Mouse (Mus musculus) limb, embryonic 13.5 days (tissue): ENCODE measurements at regions not wholly inside any gene's neighbourhood (a gene's known extent, or its start where the extent isn't known, plus 50 kb on each side); places are given as distances from the start of the nearest gene placed in this dataset.

Experiments
- ATAC-seq: fragments of 200-750 bp; cut with Nextera tagmentation; 2 replicates; pipeline ENCODE4 v1.8.0; 2017; ENCODE audit warnings: low read depth, moderate number of reproducible peaks, moderate TSS enrichment; ENCODE audit not compliant: low FRiP score
- H3K27ac ChIP-seq: fragments of 300-500 bp; sonication (generic); 2 replicates; pipeline ENCODE4 v1.5.1; 2015; ENCODE audit warnings: inconsistent platforms, mild to moderate bottlenecking, moderate library complexity
- H3K27me3 ChIP-seq: fragments of 300-500 bp; sonication (generic); 2 replicates; pipeline ENCODE4 v1.6.1; 2015; ENCODE audit warnings: mild to moderate bottlenecking, inconsistent platforms
- H3K36me3 ChIP-seq: fragments of 300-500 bp; sonication (generic); 2 replicates; pipeline ENCODE4 v1.6.1; 2015; ENCODE audit warnings: inconsistent platforms, mild to moderate bottlenecking, moderate library complexity
- H3K4me1 ChIP-seq: fragments of 300-500 bp; sonication (generic); 2 replicates; pipeline ENCODE4 v1.6.1; 2015; ENCODE audit warnings: inconsistent platforms
- H3K4me2 ChIP-seq: fragments of 300-500 bp; sonication (generic); replicated peaks from 2 replicates; pipeline ENCODE4 v1.6.1; 2015; ENCODE audit warnings: inconsistent platforms, mild to moderate bottlenecking, moderate library complexity
- H3K4me3 ChIP-seq: fragments of 300-500 bp; sonication (generic); 2 replicates; pipeline ENCODE4 v1.5.1; 2015; ENCODE audit warnings: moderate library complexity, mild to moderate bottlenecking, inconsistent platforms
- H3K9ac ChIP-seq: fragments of 300-500 bp; sonication (generic); 2 replicates; pipeline ENCODE4 v1.6.1; 2015; ENCODE audit warnings: mild to moderate bottlenecking, inconsistent platforms
- H3K9me3 ChIP-seq: fragments of 300-500 bp; sonication (generic); 2 replicates; pipeline ENCODE4 v1.6.1; 2016; ENCODE audit warnings: inconsistent platforms
- WGBS: fragments of 180-500 bp; shearing (Covaris S2); methylation state at CpG from one replicate; pipeline ENCODE4 v1.1.7; 2015; 5-methylcytosine and 5-hydroxymethylcytosine counted together

GRCm38 (mm10) chr3:66486184-66486583 is 189.5 kb upstream of the Veph1 start:
- Histone ChIP-seq H3K4me2 (no peak overlapping the region), H3K9me3 (no peaks in the 10 kb centered on the region), H3K27ac (no peak overlapping the region), H3K36me3 (no peaks in the 10 kb centered on the region), H3K9ac (no peak overlapping the region), H3K4me3 (no peak overlapping the region), H3K27me3 (no peaks in the 10 kb centered on the region), H3K4me1 (peaks cover 5% of the 10 kb centered on the region; the same call in 1 of the 2 replicates)
- 88% methylated on average over 1 of the region's 1 CpGs for WGBS
- ATAC-seq, result no peak

GRCm38 (mm10) chr3:66480718-66481117 is 184.1 kb upstream of the Veph1 start:
- 69% methylated on average over 6 of the region's 6 CpGs for WGBS
- Histone ChIP-seq H3K4me3 (no peak overlapping the region), H3K4me1 (peaks cover 11% of the 10 kb centered on the region), H3K9me3 (no peaks in the 10 kb centered on the region), H3K36me3 (no peaks in the 10 kb centered on the region), H3K9ac (no peak overlapping the region), H3K4me2 (no peak overlapping the region), H3K27ac (no peak overlapping the region), H3K27me3 (peaks cover 5% of the 10 kb centered on the region; the same call in 1 of the 2 replicates)
- peak; percentile 57; the same call in 1 of the 2 replicates for ATAC-seq

- ATAC-seq, result no peak
- Histone ChIP-seq H3K9ac (no peak overlapping the region), H3K27me3 (peaks cover 5% of the 10 kb centered on the region; the same call in 1 of the 2 replicates), H3K4me3 (no peak overlapping the region), H3K27ac (no peak overlapping the region), H3K36me3 (no peaks in the 10 kb centered on the region), H3K9me3 (no peaks in the 10 kb centered on the region), H3K4me2 (no peak overlapping the region), H3K4me1 (peaks cover 11% of the 10 kb centered on the region)
- 16% methylated on average over 4 of the region's 4 CpGs for WGBS
Observed at GRCm38 (mm10) chr3:66479266-66479665, 182.6 kb upstream of the Veph1 start.

GRCm38 (mm10) chr3:66466321-66466720 is 169.7 kb upstream of the Veph1 start:
- ATAC-seq, result no peak
- Histone ChIP-seq H3K9me3 (no peaks in the 10 kb centered on the region), H3K27me3 (no peaks in the 10 kb centered on the region), H3K4me1 (no peaks in the 10 kb centered on the region), H3K27ac (no peak overlapping the region), H3K9ac (no peak overlapping the region), H3K4me2 (no peak overlapping the region), H3K4me3 (no peak overlapping the region), H3K36me3 (no peaks in the 10 kb centered on the region)
- WGBS, result 79% methylated on average over 5 of the region's 5 CpGs

- 75% methylated on average over 1 of the region's 1 CpGs for WGBS
- Histone ChIP-seq H3K27me3 (no peaks in the 10 kb centered on the region), H3K4me3 (no peak overlapping the region), H3K4me1 (no peaks in the 10 kb centered on the region), H3K36me3 (no peaks in the 10 kb centered on the region), H3K9ac (no peak overlapping the region), H3K9me3 (no peaks in the 10 kb centered on the region), H3K27ac (no peak overlapping the region), H3K4me2 (no peak overlapping the region)
- no peak for ATAC-seq
Observed at GRCm38 (mm10) chr3:66465371-66465770, 168.7 kb upstream of the Veph1 start.

- WGBS, result 94% methylated on average over 1 of the region's 1 CpGs
- Histone ChIP-seq H3K9me3 (no peaks in the 10 kb centered on the region), H3K36me3 (no peaks in the 10 kb centered on the region), H3K4me2 (no peak overlapping the region), H3K27ac (no peak overlapping the region), H3K4me1 (no peaks in the 10 kb centered on the region), H3K9ac (no peak overlapping the region), H3K27me3 (no peaks in the 10 kb centered on the region), H3K4me3 (no peak overlapping the region)
- no peak for ATAC-seq
Observed at GRCm38 (mm10) chr3:66462341-66462740, 165.7 kb upstream of the Veph1 start.

- Histone ChIP-seq H3K4me2 (no peak overlapping the region), H3K4me3 (no peak overlapping the region), H3K4me1 (peaks cover 16% of the 10 kb centered on the region), H3K9ac (no peak overlapping the region), H3K36me3 (no peaks in the 10 kb centered on the region), H3K9me3 (no peaks in the 10 kb centered on the region), H3K27ac (no peak overlapping the region), H3K27me3 (0 out of 2 replicates have a peak, but pooled peaks cover 3% of the 10 kb centered on the region)
- no peak for ATAC-seq
- WGBS, result 45% methylated on average over 10 of the region's 10 CpGs
Observed at GRCm38 (mm10) chr3:66446274-66447159, 149.9 kb upstream of the Veph1 start.

GRCm38 (mm10) chr3:66433216-66433615 is 136.6 kb upstream of the Veph1 start:
- H3K9me3 ChIP-seq, result no peaks in the 10 kb centered on the region
- no peaks in the 10 kb centered on the region for H3K36me3 ChIP-seq
- H3K4me3 ChIP-seq, result no peak overlapping the region
- no peak overlapping the region for H3K27ac ChIP-seq
- no peak overlapping the region for H3K9ac ChIP-seq
- H3K4me1 ChIP-seq, result no peaks in the 10 kb centered on the region
- no peak for ATAC-seq
- no peak overlapping the region for H3K4me2 ChIP-seq
- H3K27me3 ChIP-seq, result no peaks in the 10 kb centered on the region

- Histone ChIP-seq H3K4me1 (no peaks in the 10 kb centered on the region), H3K4me2 (no peak overlapping the region), H3K27ac (no peak overlapping the region), H3K9ac (no peak overlapping the region), H3K27me3 (no peaks in the 10 kb centered on the region), H3K4me3 (no peak overlapping the region), H3K36me3 (no peaks in the 10 kb centered on the region), H3K9me3 (no peaks in the 10 kb centered on the region)
- WGBS, result 85% methylated on average over 3 of the region's 3 CpGs
- ATAC-seq, result no peak
Observed at GRCm38 (mm10) chr3:66430187-66430586, 133.6 kb upstream of the Veph1 start.

- no peaks in the 10 kb centered on the region for H3K36me3 ChIP-seq
- WGBS, result 18% methylated on average over 6 of the region's 6 CpGs
- no peak overlapping the region for H3K4me2 ChIP-seq
- no peak overlapping the region for H3K27ac ChIP-seq
- H3K9me3 ChIP-seq, result no peaks in the 10 kb centered on the region
- peaks cover 5% of the 10 kb centered on the region for H3K4me1 ChIP-seq
- no peak overlapping the region for H3K4me3 ChIP-seq
- no peak for ATAC-seq
- no peak overlapping the region for H3K9ac ChIP-seq
- H3K27me3 ChIP-seq, result peaks cover 21% of the 10 kb centered on the region
Observed at GRCm38 (mm10) chr3:66422445-66423037, 125.9 kb upstream of the Veph1 start.

GRCm38 (mm10) chr3:66410706-66411277 is 114.2 kb upstream of the Veph1 start:
- ATAC-seq, result 0 out of 2 replicates have a peak, but pooled peaks have one; percentile 17
- H3K9me3 ChIP-seq, result no peaks in the 10 kb centered on the region
- H3K4me2 ChIP-seq, result peak overlapping the region; percentile 62
- peaks cover 21% of the 10 kb centered on the region for H3K4me1 ChIP-seq
- WGBS, result 24% methylated on average over 11 of the region's 11 CpGs
- peak overlapping the region; percentile 63; the same call in 1 of the 2 replicates for H3K27ac ChIP-seq
- H3K4me3 ChIP-seq, result peak overlapping the region; percentile 29
- H3K9ac ChIP-seq, result peak overlapping the region; percentile 48; the same call in 1 of the 2 replicates
- H3K36me3 ChIP-seq, result no peaks in the 10 kb centered on the region
- peaks cover 42% of the 10 kb centered on the region for H3K27me3 ChIP-seq

- H3K4me1 ChIP-seq, result peaks cover 28% of the 10 kb centered on the region
Observed at GRCm38 (mm10) chr3:66408791-66409190, 112.2 kb upstream of the Veph1 start.

More at GRCm38 (mm10) chr3:66408791-66409190, 112.2 kb upstream of the Veph1 start:
- no peak for ATAC-seq
- Histone ChIP-seq H3K9me3 (no peaks in the 10 kb centered on the region), H3K9ac (no peak overlapping the region), H3K27me3 (peaks cover 45% of the 10 kb centered on the region), H3K36me3 (no peaks in the 10 kb centered on the region), H3K27ac (no peak overlapping the region), H3K4me2 (no peak overlapping the region), H3K4me3 (no peak overlapping the region)
- 44% methylated on average over 7 of the region's 7 CpGs for WGBS
